Mouse (Mus musculus) testis, adult 2 months (tissue): ENCODE measurements around the gene Ehmt2.

Experiments
- CTCF ChIP-seq: fragments of 200-500 bp; IDR thresholded peaks from 2 replicates; pipeline ENCODE4 v1.5.1; 2012; ENCODE audit warnings: low read depth, mild to moderate bottlenecking, inconsistent platforms, low read length, moderate library complexity; ENCODE audit not compliant: control insufficient read depth, insufficient read depth, insufficient replicate concordance
- POLR2A ChIP-seq: fragments of 200-500 bp; IDR thresholded peaks from 2 replicates; pipeline ENCODE4 v1.6.1; 2012; ENCODE audit warnings: low read depth, mild to moderate bottlenecking, inconsistent platforms, low read length, moderate library complexity; ENCODE audit not compliant: control insufficient read depth

- TF ChIP-seq CTCF (no peak), POLR2A (no peak)
These were observed 64.6 kb downstream of the Ehmt2 start for GRCm38 (mm10) chr17:34962841-34963240.
